Mouse (Mus musculus) spleen, adult 2 months (tissue): ENCODE measurements around the gene Prkn.

Experiments
- CTCF ChIP-seq: fragments of 200-500 bp; IDR thresholded peaks from 2 replicates; pipeline ENCODE4 v1.5.1; 2011; ENCODE audit warnings: mild to moderate bottlenecking, inconsistent platforms; ENCODE audit not compliant: insufficient read depth, insufficient read length, insufficient replicate concordance; ENCODE audit errors: extremely low read depth
- POLR2A ChIP-seq: fragments of 200-500 bp; IDR thresholded peaks from 2 replicates; pipeline ENCODE4 v1.6.1; 2011; ENCODE audit warnings: low read depth, low read length, inconsistent platforms

DNA sequence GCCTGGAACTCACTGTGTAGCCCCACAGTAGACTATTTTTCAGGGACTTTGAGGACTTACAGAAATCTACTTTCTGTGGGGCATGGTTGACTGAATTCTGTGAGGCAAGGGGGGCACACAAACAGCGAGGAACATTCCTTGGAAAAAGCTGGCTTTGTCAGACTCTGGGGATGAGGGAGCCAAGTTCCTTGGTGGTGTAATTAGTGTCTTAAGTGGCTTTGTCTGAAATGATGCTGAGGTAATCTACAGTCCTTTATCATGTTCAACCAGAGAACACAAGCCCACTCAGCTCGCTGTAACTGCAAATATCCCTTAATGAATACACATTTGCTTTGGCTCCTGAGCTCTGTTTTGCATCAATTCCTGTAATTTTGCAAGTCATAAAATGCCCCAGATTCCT, 888.1 kb downstream of the Prkn start:
- TF ChIP-seq POLR2A: no peak
- no peak for TF ChIP-seq CTCF
